Comparison of ENCODE assay signal across 13 mouse cellular contexts in genomic region chr7:49206775-49207676, GRCm38 (mm10).
DNase-seq lines count a peak whose midpoint lies in the region; ATAC-seq lines count a peak whose summit lies in the region.
"Had no signal": no experiment of that assay in that cellular context is flagged by ENCODE, and none has a peak within 500 bp of the region (broad histone marks: within the 10 kb centered on the region; RNA-seq: fewer than 3 reads in every experiment).

No protein-coding gene starts in this region.

- H3K9ac ChIP-seq in stomach, embryonic 16.5 days (ENCODE audit: low read length), result no peak overlapping the region
- H3K9ac ChIP-seq: kidney, embryonic 15.5 days; stomach, embryonic 15.5 days had no signal

- no peaks in the 10 kb centered on the region for H3K9me3 ChIP-seq in stomach, embryonic 16.5 days (replicated peaks; ENCODE audit: control insufficient read depth, low read length)
- H3K9me3 ChIP-seq: kidney, embryonic 15.5 days; stomach, embryonic 15.5 days had no signal

- DNase-seq in gastrocnemius, postnatal 25 days, result peak; percentile 13
- DNase-seq in gastrocnemius, postnatal 4 days (ENCODE audit: low spot score in 2 of 2), result no peak
- peak; percentile 35 to 49 for DNase-seq in lung, adult 18-20 months
- no peak for DNase-seq in lung, postnatal 4 days
- DNase-seq in gonadal fat pad, adult 2 months (ENCODE audit: low read depth), result peak; percentile 77
- no peak for DNase-seq in urinary bladder, postnatal 25 days (ENCODE audit: low spot score)
- DNase-seq: cerebellum, adult 8-10 months had no signal

- peak; percentile 59; the same call in 1 of the 2 replicates for ATAC-seq in stomach, embryonic 16.5 days (ENCODE audit: insufficient read depth, low FRiP score)
- ATAC-seq: inflammation-experienced regulatory T-cells, adult 6 months had no signal

- H3K27ac ChIP-seq in stomach, embryonic 16.5 days (ENCODE audit: low read length), result no peak overlapping the region; the same call in 1 of the 2 replicates
- H3K27ac ChIP-seq: kidney, embryonic 15.5 days; stomach, embryonic 15.5 days had no signal

- 57% methylated on average over 5 of the region's 5 CpGs for WGBS in stomach, embryonic 16.5 days

- H3K36me3 ChIP-seq in stomach, embryonic 16.5 days (ENCODE audit: control insufficient read depth, insufficient read depth, low read length), result no peaks in the 10 kb centered on the region
- H3K36me3 ChIP-seq: kidney, embryonic 15.5 days; stomach, embryonic 15.5 days had no signal

- H3K4me1 ChIP-seq in stomach, embryonic 16.5 days (ENCODE audit: control insufficient read depth, insufficient read depth, low read length), result no peaks in the 10 kb centered on the region
- H3K4me1 ChIP-seq: stomach, embryonic 15.5 days had no signal

- no peak overlapping the region for H3K4me3 ChIP-seq in stomach, embryonic 16.5 days (replicated peaks; ENCODE audit: low read length)
- H3K4me3 ChIP-seq: erythroblast, embryonic 14.5 days; kidney, embryonic 15.5 days; stomach, embryonic 15.5 days had no signal

- no peak overlapping the region for H3K4me2 ChIP-seq in stomach, embryonic 16.5 days (ENCODE audit: low read depth, low read length)
- H3K4me2 ChIP-seq: kidney, embryonic 15.5 days; liver, embryonic 11.5 days; stomach, embryonic 15.5 days had no signal

- no peaks in the 10 kb centered on the region for H3K27me3 ChIP-seq in stomach, embryonic 16.5 days (ENCODE audit: control insufficient read depth, insufficient read depth, low read length)
- H3K27me3 ChIP-seq: kidney, embryonic 15.5 days; stomach, embryonic 15.5 days had no signal

Comparison
In these comparisons a context has a peak if more than half of its experiments do, and no peak if none do; other contexts are left out.
1. DNase-seq: peak in gastrocnemius, postnatal 25 days (single experiment), lung, adult 18-20 months (2 of 2) and gonadal fat pad, adult 2 months (single experiment); none in gastrocnemius, postnatal 4 days (0 of 2), lung, postnatal 4 days (0 of 2) and urinary bladder, postnatal 25 days (single experiment).